ENCODE assay signal across 8 mouse cellular contexts in genomic region chr7:27354144-27354543, GRCm38 (mm10). TPM values are rescaled to one million over a fixed set of nuclear protein-coding genes. Genes with fewer than 3 reads are reported as not detected.
A peak's percentile ranks its signal among the peaks of the same experiment; 100 is the strongest.
DNase-seq lines count a peak whose midpoint lies in the region; ATAC-seq and TF ChIP-seq lines count a peak whose summit lies in the region.
"Had no signal": no experiment of that assay in that cellular context is flagged by ENCODE, and none has a peak within 500 bp of the region (broad histone marks: within the 10 kb centered on the region; RNA-seq: fewer than 3 reads in every experiment).

No protein-coding gene starts in this region.

- no peak for TF ChIP-seq RAD21 in CH12.LX (IDR thresholded peaks at IDR 0.05; ENCODE audit: low read depth, low read length)

- H3K9me3 ChIP-seq in CH12.LX (replicated peaks; ENCODE audit: low read length) (no peaks in the 10 kb centered on the region), G1E (replicated peaks) (no peaks in the 10 kb centered on the region)
- H3K9me3 ChIP-seq in heart, embryonic 14.5 days (ENCODE audit: control insufficient read depth, low read length), result no peaks in the 10 kb centered on the region
- no peaks in the 10 kb centered on the region for H3K9me3 ChIP-seq in limb, embryonic 11.5 days (ENCODE audit: control insufficient read depth, low read length)
- H3K9me3 ChIP-seq in stomach, embryonic 16.5 days (replicated peaks; ENCODE audit: control insufficient read depth, low read length), result no peaks in the 10 kb centered on the region

- TF ChIP-seq EP300 in CH12.LX (IDR thresholded peaks at IDR 0.05; ENCODE audit: low read length), result no peak

- no peak overlapping the region for H3K27ac ChIP-seq in CH12.LX (ENCODE audit: insufficient read depth, low read depth)
- no peak overlapping the region for H3K27ac ChIP-seq in heart, embryonic 14.5 days (replicated peaks in 1 of 2; ENCODE audit: control insufficient read depth in 1 of 2, insufficient read depth in 1 of 2, low read depth in 2 of 2, low read length in 2 of 2)
- no peak overlapping the region for H3K27ac ChIP-seq in limb, embryonic 11.5 days (replicated peaks; ENCODE audit: low read depth, low read length)
- H3K27ac ChIP-seq in stomach, embryonic 16.5 days (ENCODE audit: low read length), result no peak overlapping the region

- no peak overlapping the region for H3K9ac ChIP-seq in CH12.LX (ENCODE audit: insufficient read depth, low read depth)
- no peak overlapping the region for H3K9ac ChIP-seq in heart, embryonic 14.5 days (ENCODE audit: low read length)
- H3K9ac ChIP-seq in limb, embryonic 11.5 days (ENCODE audit: low read length), result no peak overlapping the region
- H3K9ac ChIP-seq in stomach, embryonic 16.5 days (ENCODE audit: low read length), result no peak overlapping the region; the same call in 1 of the 2 replicates

- no peak for TF ChIP-seq POLR2A in CH12.LX (IDR thresholded peaks at IDR 0.05; ENCODE audit: low read depth, low read length)

- H3K4me1 ChIP-seq in CH12.LX (ENCODE audit: control insufficient read depth in 1 of 2, insufficient read depth in 2 of 2), result peaks cover 2 to 18% of the 10 kb centered on the region in 2 experiments; a peak in 3 of 4 replicates
- peaks cover 59% of the 10 kb centered on the region for H3K4me1 ChIP-seq in G1E (ENCODE audit: insufficient read depth, low read depth, low read length)
- peaks cover 8 to 22% of the 10 kb centered on the region in 2 experiments; a peak in 3 of 4 replicates for H3K4me1 ChIP-seq in heart, embryonic 14.5 days (ENCODE audit: control insufficient read depth in 2 of 2, insufficient read depth in 2 of 2, low read length in 2 of 2)
- 0 out of 2 replicates have a peak, but pooled peaks cover 7% of the 10 kb centered on the region for H3K4me1 ChIP-seq in limb, embryonic 11.5 days (ENCODE audit: control insufficient read depth, insufficient read depth, low read length)
- peaks cover 30% of the 10 kb centered on the region for H3K4me1 ChIP-seq in stomach, embryonic 16.5 days (ENCODE audit: control insufficient read depth, insufficient read depth, low read length)

- DNase-seq in CH12.LX (ENCODE audit: extremely low read depth) (no peak), G1E (ENCODE audit: low spot score) (peak; percentile 53)
- DNase-seq in limb, embryonic 11.5 days (ENCODE audit: low spot score), result no peak
- DNase-seq in spleen, postnatal 10 days (ENCODE audit: low spot score in 2 of 2), result no peak
- no peak for DNase-seq in layer of hippocampus, postnatal 10 days (ENCODE audit: low spot score in 2 of 2)

- dilution Hi-C loops in CH12.LX (cut with MboI; ENCODE audit: extremely low pct_ligation_motif_present, extremely low pct_unique_long_range_greater_than_20kb, low sequenced_read_pairs), result no loop called here

- H3K4me2 ChIP-seq in CH12.LX (ENCODE audit: insufficient read depth, low read depth, poor library complexity, severe bottlenecking), result no peak overlapping the region
- peak overlapping the region; percentile 91 for H3K4me2 ChIP-seq in heart, embryonic 14.5 days (ENCODE audit: low read length)
- peak overlapping the region; percentile 31; the same call in 1 of the 2 replicates for H3K4me2 ChIP-seq in limb, embryonic 11.5 days (ENCODE audit: low read depth, severe bottlenecking)
- H3K4me2 ChIP-seq in stomach, embryonic 16.5 days (ENCODE audit: low read depth, low read length), result peak overlapping the region; percentile 89

- H3K4me3 ChIP-seq in CH12.LX (replicated peaks in 1 of 3; ENCODE audit: low read depth in 2 of 3, low read length in 2 of 3, poor library complexity in 1 of 3) (no peak overlapping the region), G1E (ENCODE audit: low read depth, low read length) (peak overlapping the region; percentile 81; the same call in 1 of the 2 replicates)
- H3K4me3 ChIP-seq in heart, embryonic 14.5 days (ENCODE audit: control insufficient read depth in 1 of 2, insufficient read depth in 1 of 2, low read depth in 1 of 2, low read length in 2 of 2), result no peak overlapping the region
- no peak overlapping the region for H3K4me3 ChIP-seq in limb, embryonic 11.5 days (ENCODE audit: low read depth, low read length)
- H3K4me3 ChIP-seq in stomach, embryonic 16.5 days (replicated peaks; ENCODE audit: low read length), result peak overlapping the region; percentile 13; the same call in 1 of the 2 replicates

- H3K27me3 ChIP-seq in CH12.LX (replicated peaks) (no peaks in the 10 kb centered on the region), G1E (ENCODE audit: insufficient read depth, low read length) (no peaks in the 10 kb centered on the region)
- no peaks in the 10 kb centered on the region for H3K27me3 ChIP-seq in heart, embryonic 14.5 days (ENCODE audit: control insufficient read depth, insufficient read depth, low read length)
- H3K27me3 ChIP-seq in limb, embryonic 11.5 days (ENCODE audit: control insufficient read depth, insufficient read depth, low read length), result peaks cover 9% of the 10 kb centered on the region
- H3K27me3 ChIP-seq in stomach, embryonic 16.5 days (ENCODE audit: control insufficient read depth, insufficient read depth, low read length), result no peaks in the 10 kb centered on the region

- in situ Hi-C loops in CH12.LX (cut with MboI; ENCODE audit: low pct_ligation_motif_present, low pct_unique_long_range_greater_than_20kb, low sequenced_read_pairs), result no loop called here

- TF ChIP-seq CTCF in CH12.LX (conservative IDR thresholded peaks at IDR 0.05 in 1 of 2, IDR thresholded peaks at IDR 0.05 in 1 of 2; ENCODE audit: low read depth in 2 of 2, low read length in 2 of 2), result no peak
- no peak for TF ChIP-seq CTCF in G1E (IDR thresholded peaks at IDR 0.05; ENCODE audit: low read depth, low read length)

- 28% methylated on average over 6 of the region's 6 CpGs for WGBS in heart, embryonic 14.5 days
- WGBS in limb, embryonic 11.5 days, result 22% methylated on average over 6 of the region's 6 CpGs
- WGBS in stomach, embryonic 16.5 days, result 27% methylated on average over 6 of the region's 6 CpGs

- no peak for ATAC-seq in G1E (ENCODE audit: extremely low read depth, insufficient number of reproducible peaks, low FRiP score, poor library complexity, severe bottlenecking)
- ATAC-seq in heart, embryonic 14.5 days (ENCODE audit: insufficient number of reproducible peaks, insufficient read depth, low FRiP score, low read depth), result no peak
- ATAC-seq in limb, embryonic 11.5 days (ENCODE audit: insufficient number of reproducible peaks, low FRiP score, low TSS enrichment, low read depth), result no peak
- no peak for ATAC-seq in stomach, embryonic 16.5 days (ENCODE audit: insufficient read depth, low FRiP score)

- H3K36me3 ChIP-seq in CH12.LX (replicated peaks in 1 of 2; ENCODE audit: control insufficient read depth in 1 of 2, insufficient read depth in 1 of 2, low read length in 1 of 2) (peaks cover 29 to 45% of the 10 kb centered on the region in 2 experiments), G1E (replicated peaks) (peaks cover 47% of the 10 kb centered on the region)
- H3K36me3 ChIP-seq in heart, embryonic 14.5 days (ENCODE audit: control insufficient read depth, insufficient read depth, low read length), result peaks cover 15% of the 10 kb centered on the region
- H3K36me3 ChIP-seq in limb, embryonic 11.5 days (ENCODE audit: control insufficient read depth, insufficient read depth, low read length), result no peaks in the 10 kb centered on the region; the same call in 1 of the 2 replicates
- no peaks in the 10 kb centered on the region for H3K36me3 ChIP-seq in stomach, embryonic 16.5 days (ENCODE audit: control insufficient read depth, insufficient read depth, low read length)

- peaks cover 4% of the 10 kb centered on the region; the same call in 1 of the 2 replicates for H3K79me2 ChIP-seq in CH12.LX (replicated peaks; ENCODE audit: control insufficient read depth, extremely low read depth, insufficient read depth, poor library complexity, severe bottlenecking)

TF ChIP-seq in CH12.LX, 34 proteins besides CTCF, POLR2A, EP300 and RAD21 (continues in another document):
- no peak for TF ChIP-seq IRF4 (IDR thresholded peaks at IDR 0.05; ENCODE audit: low read depth, low read length)
- TF ChIP-seq KAT2A (IDR thresholded peaks at IDR 0.05; ENCODE audit: insufficient replicate concordance, low read length), result peak; percentile 80; the same call in 1 of the 2 replicates
- TF ChIP-seq MAX (IDR thresholded peaks at IDR 0.05; ENCODE audit: low read length), result no peak
- TF ChIP-seq SIN3A (IDR thresholded peaks at IDR 0.05; ENCODE audit: low read length), result no peak
- peak; percentile 91 for TF ChIP-seq HCFC1 (IDR thresholded peaks at IDR 0.05; ENCODE audit: low read depth, low read length)
- no peak for TF ChIP-seq ZNF384 (IDR thresholded peaks at IDR 0.05; ENCODE audit: low read depth, low read length)

RNA-seq across cellular contexts. Expression of gene Shkbp1, which starts 1.7 kb away (rescaled TPM):
- total RNA-seq in CH12.LX (2012; rRNA removed) (26.2 and 30.8 TPM in 2 replicates), CH12.LX (2014; rRNA removed) (17.7 and 23.3 TPM in 2 replicates), G1E (2014; fragmentation: Nextera tagmentation) (89.8 and 111 TPM in 2 replicates), G1E (2017) (27.4 and 29.5 TPM in 2 replicates)
- polyA plus RNA-seq in CH12.LX (2012; ENCODE audit: insufficient read length, low read depth) (50.0 and 62.8 TPM in 2 replicates), G1E (2012) (218 and 220 TPM in 2 replicates)
- 18.3 and 22.0 TPM in 2 replicates for polyA plus RNA-seq in heart, embryonic 14.5 days (2014; fragmentation: Nextera tagmentation; extraction: Ambion mirVana)
- 46.5 and 50.9 TPM in 2 replicates for polyA plus RNA-seq in limb, embryonic 11.5 days (2014; fragmentation: Nextera tagmentation; extraction: Ambion mirVana)
- 41.0 and 41.7 TPM in 2 replicates for polyA plus RNA-seq in stomach, embryonic 16.5 days (2015; fragmentation: Nextera tagmentation; extraction: Ambion mirVana)
- 10 to 100 TPM; 24.9 to 29.9 TPM for total RNA-seq in layer of hippocampus, postnatal 10 days (2021)

RNA-seq across cellular contexts. Expression of gene Gm20479, which starts 3.1 kb away (rescaled TPM):
- total RNA-seq in CH12.LX (2012; rRNA removed), result 1.3 and 1.9 TPM in 2 replicates
- total RNA-seq in CH12.LX (2014; rRNA removed), result 0.95 and 2.2 TPM in 2 replicates
- 1.2 and 2.8 TPM in 2 replicates for polyA plus RNA-seq in CH12.LX (2012; ENCODE audit: insufficient read length, low read depth)
- not detected in 2 replicates for total RNA-seq in G1E (2014; fragmentation: Nextera tagmentation)
- total RNA-seq in G1E (2017), result 1.3 TPM in 1 of 2 replicates, not detected in the other
- polyA plus RNA-seq in G1E (2012), result 1.2 and 1.4 TPM in 2 replicates
- polyA plus RNA-seq in heart, embryonic 14.5 days (2014; fragmentation: Nextera tagmentation; extraction: Ambion mirVana), result not detected in 2 replicates
- 0.52 TPM in 1 of 2 replicates, not detected in the other for polyA plus RNA-seq in limb, embryonic 11.5 days (2014; fragmentation: Nextera tagmentation; extraction: Ambion mirVana)
- polyA plus RNA-seq in stomach, embryonic 16.5 days (2015; fragmentation: Nextera tagmentation; extraction: Ambion mirVana), result 3.0 TPM in 1 of 2 replicates, not detected in the other
- not detected for total RNA-seq in layer of hippocampus, postnatal 10 days (2021)
- total RNA-seq: neutrophil, adult 5-6 weeks had no signal

RNA-seq across cellular contexts. Expression of gene Ltbp4, which starts 16.7 kb away (rescaled TPM):
- total RNA-seq in CH12.LX (2012; rRNA removed) (1.8 and 2.6 TPM in 2 replicates), CH12.LX (2014; rRNA removed) (0.16 and 0.43 TPM in 2 replicates), G1E (2014; fragmentation: Nextera tagmentation) (0.39 and 9.1 TPM in 2 replicates), G1E (2017) (0.06 and 0.16 TPM in 2 replicates)
- polyA plus RNA-seq in CH12.LX (2012; ENCODE audit: insufficient read length, low read depth) (1.2 and 1.5 TPM in 2 replicates), G1E (2012) (1.0 and 1.5 TPM in 2 replicates)
- 47.7 and 55.1 TPM in 2 replicates for polyA plus RNA-seq in heart, embryonic 14.5 days (2014; fragmentation: Nextera tagmentation; extraction: Ambion mirVana)
- polyA plus RNA-seq in limb, embryonic 11.5 days (2014; fragmentation: Nextera tagmentation; extraction: Ambion mirVana), result 10.8 and 14.0 TPM in 2 replicates
- polyA plus RNA-seq in stomach, embryonic 16.5 days (2015; fragmentation: Nextera tagmentation; extraction: Ambion mirVana), result 170 and 202 TPM in 2 replicates
- 10 to 100 TPM; 49.9 to 59.2 TPM for total RNA-seq in layer of hippocampus, postnatal 10 days (2021)
- total RNA-seq: neutrophil, adult 5-6 weeks had no signal

Comparison
In these comparisons a context has a peak if more than half of its experiments do, and no peak if none do; other contexts are left out.
1. H3K4me3 ChIP-seq: peak in G1E (single experiment) and stomach, embryonic 16.5 days (single experiment); none in CH12.LX (0 of 3), heart, embryonic 14.5 days (0 of 2) and limb, embryonic 11.5 days (single experiment).